Mouse (Mus musculus) heart, embryonic 10.5 days (tissue): ENCODE data around the gene Ctf2. TPM values are rescaled to one million over a fixed set of nuclear protein-coding genes. Genes with fewer than 3 reads are reported as not detected.
"Not testable (repeated sequence)": the region's sequence is repeated elsewhere in the genome, so short reads cannot be mapped to it uniquely, and the experiment has no call there.

Experiments used
- DNase-seq: peaks from one replicate; pipeline ENCODE4 v3.0.0-alpha.2; 2017; ENCODE audit warnings: low spot score
- H3K27ac ChIP-seq: fragments of 300-500 bp; sonication (generic); 2 replicates; pipeline ENCODE4 v1.5.1; 2016; ENCODE audit warnings: mild to moderate bottlenecking
- H3K27me3 ChIP-seq: fragments of 300-500 bp; sonication (generic); 2 replicates; pipeline ENCODE4 v1.6.1; 2016; ENCODE audit warnings: mild to moderate bottlenecking; ENCODE audit not compliant: poor library complexity, insufficient read depth, severe bottlenecking
- H3K36me3 ChIP-seq: fragments of 300-500 bp; sonication (generic); 2 replicates; pipeline ENCODE4 v1.6.1; 2016; ENCODE audit warnings: mild to moderate bottlenecking, moderate library complexity
- H3K4me1 ChIP-seq: fragments of 300-500 bp; sonication (generic); 2 replicates; pipeline ENCODE4 v1.6.1; 2016; ENCODE audit warnings: mild to moderate bottlenecking
- H3K4me3 ChIP-seq: fragments of 300-500 bp; sonication (generic); 2 replicates; pipeline ENCODE4 v1.5.1; 2016; ENCODE audit warnings: mild to moderate bottlenecking, moderate library complexity
- H3K9me3 ChIP-seq: fragments of 300-500 bp; sonication (generic); 2 replicates; pipeline ENCODE4 v1.6.1; 2016; ENCODE audit warnings: mild to moderate bottlenecking, moderate library complexity
- WGBS: fragments of 180-500 bp; shearing (Covaris S2); methylation state at CpG from one replicate; pipeline ENCODE4 v1.1.7; 2016; 5-methylcytosine and 5-hydroxymethylcytosine counted together
- polyA plus RNA-seq: library from polyadenylated mRNA; unstranded; fragments of >200 nt; fragmentation: Nextera tagmentation; extraction: Ambion mirVana; gene quantifications from 2 replicates; pipeline ENCODE4 v1.2.1, GENCODE M21; 2016

Ctf2 gene
- polyA plus RNA-seq, 1 experiment from 2014 or later, result 0.26 TPM

- whole genome bisulfite sequencing, result 24% methylated on average over 22 of the region's 22 CpGs
- Histone ChIP-seq H3K4me3 (peak overlapping the region; percentile 81), H3K27me3 (no peaks in the 10 kb centered on the region), H3K36me3 (peaks cover 41% of the 10 kb centered on the region), H3K27ac (peak overlapping the region; percentile 96), H3K9me3 (no peaks in the 10 kb centered on the region), H3K4me1 (peaks cover 21% of the 10 kb centered on the region)
- DNase-seq, result no peak
These were observed 24.7 kb downstream of the Ctf2 start for GRCm38 (mm10) chr7:127707045-127707956.

GRCm38 (mm10) chr7:127705706-127706105 lies 26.3 kb downstream of the Ctf2 start:
- no peaks in the 10 kb centered on the region for H3K27me3 ChIP-seq
- 75% methylated on average over 4 of the region's 4 CpGs for WGBS
- H3K9me3 ChIP-seq, result no peaks in the 10 kb centered on the region
- no peak for DNase-seq
- peaks cover 11% of the 10 kb centered on the region for H3K4me1 ChIP-seq
- no peak overlapping the region for H3K27ac ChIP-seq
- H3K36me3 ChIP-seq, result peaks cover 42% of the 10 kb centered on the region
- no peak overlapping the region for H3K4me3 ChIP-seq

GRCm38 (mm10) chr7:127704598-127704997 lies 27.4 kb downstream of the Ctf2 start:
- no peak for DNase-seq
- Histone ChIP-seq H3K4me3 (no peak overlapping the region), H3K27me3 (no peaks in the 10 kb centered on the region), H3K4me1 (peaks cover 11% of the 10 kb centered on the region), H3K36me3 (peaks cover 44% of the 10 kb centered on the region), H3K9me3 (no peaks in the 10 kb centered on the region), H3K27ac (no peak overlapping the region)
- 75% methylated on average over 6 of the region's 6 CpGs for WGBS

- Histone ChIP-seq H3K9me3 (no peaks in the 10 kb centered on the region), H3K27ac (no peak overlapping the region), H3K27me3 (no peaks in the 10 kb centered on the region), H3K36me3 (peaks cover 50% of the 10 kb centered on the region), H3K4me3 (no peak overlapping the region), H3K4me1 (peaks cover 14% of the 10 kb centered on the region)
- 90% methylated on average over 8 of the region's 8 CpGs for WGBS
- DNase-seq, result no peak
These were observed 28.3 kb downstream of the Ctf2 start for GRCm38 (mm10) chr7:127703561-127704178.

GRCm38 (mm10) chr7:127700712-127701331 lies 31.1 kb downstream of the Ctf2 start:
- Histone ChIP-seq H3K27me3 (no peaks in the 10 kb centered on the region), H3K4me1 (0 out of 2 replicates have a peak, but pooled peaks cover 2% of the 10 kb centered on the region), H3K9me3 (no peaks in the 10 kb centered on the region), H3K36me3 (peaks cover 42% of the 10 kb centered on the region), H3K4me3 (no peak overlapping the region), H3K27ac (no peak overlapping the region)
- 74% methylated on average over 3 of the region's 3 CpGs for WGBS
- DNase-seq, result no peak

- no peaks in the 10 kb centered on the region for H3K27me3 ChIP-seq
- peaks cover 32% of the 10 kb centered on the region for H3K36me3 ChIP-seq
- DNase-seq, result no peak
- H3K9me3 ChIP-seq, result no peaks in the 10 kb centered on the region
- 72% methylated on average over 6 of the region's 6 CpGs for WGBS
- 0 out of 2 replicates have a peak, but pooled peaks cover 2% of the 10 kb centered on the region for H3K4me1 ChIP-seq
- H3K27ac ChIP-seq, result no peak overlapping the region
- no peak overlapping the region for H3K4me3 ChIP-seq
These were observed 33.0 kb downstream of the Ctf2 start for GRCm38 (mm10) chr7:127698986-127699385.

GRCm38 (mm10) chr7:127693730-127694129 lies 38.2 kb downstream of the Ctf2 start:
- not testable (repeated sequence) for H3K27me3 ChIP-seq

GRCm38 (mm10) chr7:127693290-127693689 lies 38.7 kb downstream of the Ctf2 start:
- Histone ChIP-seq H3K36me3 (peaks cover 7% of the 10 kb centered on the region; the same call in 1 of the 2 replicates), H3K4me1 (peaks cover 26% of the 10 kb centered on the region), H3K4me3 (no peak overlapping the region), H3K27me3 (no peaks in the 10 kb centered on the region), H3K9me3 (no peaks in the 10 kb centered on the region), H3K27ac (no peak overlapping the region)
- 89% methylated on average over 8 of the region's 8 CpGs for WGBS
- no peak for DNase-seq

More at GRCm38 (mm10) chr7:127693730-127694129, 38.2 kb downstream of the Ctf2 start:
- not testable (repeated sequence) for H3K9me3 ChIP-seq, H3K4me3 ChIP-seq, H3K36me3 ChIP-seq, H3K27ac ChIP-seq, DNase-seq
- WGBS, result 81% methylated on average over 7 of the region's 7 CpGs
- H3K4me1 ChIP-seq, result peaks cover 25% of the 10 kb centered on the region

GRCm38 (mm10) chr7:127691221-127691989 lies 40.6 kb downstream of the Ctf2 start:
- WGBS, result 4% methylated on average over 15 of the region's 15 CpGs
- Histone ChIP-seq H3K27ac (peak overlapping the region; percentile 92), H3K4me1 (peaks cover 36% of the 10 kb centered on the region), H3K27me3 (no peaks in the 10 kb centered on the region), H3K9me3 (no peaks in the 10 kb centered on the region), H3K4me3 (peak overlapping the region; percentile 54), H3K36me3 (peaks cover 7% of the 10 kb centered on the region; the same call in 1 of the 2 replicates)
- peak; percentile 92 for DNase-seq

- Histone ChIP-seq H3K4me3 (no peak overlapping the region), H3K27me3 (no peaks in the 10 kb centered on the region), H3K9me3 (no peaks in the 10 kb centered on the region), H3K27ac (peak overlapping the region; percentile 48; the same call in 1 of the 2 replicates), H3K36me3 (peaks cover 1% of the 10 kb centered on the region; the same call in 1 of the 2 replicates), H3K4me1 (peaks cover 50% of the 10 kb centered on the region)
- DNase-seq, result no peak
- WGBS, result 63% methylated on average over 9 of the region's 9 CpGs
These were observed 42.2 kb downstream of the Ctf2 start for GRCm38 (mm10) chr7:127689626-127690280.

- Histone ChIP-seq H3K27me3 (no peaks in the 10 kb centered on the region), H3K4me1 (peaks cover 54% of the 10 kb centered on the region), H3K36me3 (no peaks in the 10 kb centered on the region), H3K27ac (no peak overlapping the region), H3K9me3 (no peaks in the 10 kb centered on the region), H3K4me3 (no peak overlapping the region)
- no peak for DNase-seq
- 83% methylated on average over 7 of the region's 7 CpGs for WGBS
These were observed 43.0 kb downstream of the Ctf2 start for GRCm38 (mm10) chr7:127688935-127689334.
